Mouse (Mus musculus) T-helper 2 cell (primary cell): ENCODE results near the gene Frmd4a.

Source experiments
- in situ Hi-C: fragments of 300-600 bp; cut with MboI, MseI; formaldehyde crosslinking; loops from one replicate; pipeline ENCODE4 v1.15.1; 2025; ENCODE audit warnings: high pct_unique_total_duplicates

The Frmd4a gene

DNA sequence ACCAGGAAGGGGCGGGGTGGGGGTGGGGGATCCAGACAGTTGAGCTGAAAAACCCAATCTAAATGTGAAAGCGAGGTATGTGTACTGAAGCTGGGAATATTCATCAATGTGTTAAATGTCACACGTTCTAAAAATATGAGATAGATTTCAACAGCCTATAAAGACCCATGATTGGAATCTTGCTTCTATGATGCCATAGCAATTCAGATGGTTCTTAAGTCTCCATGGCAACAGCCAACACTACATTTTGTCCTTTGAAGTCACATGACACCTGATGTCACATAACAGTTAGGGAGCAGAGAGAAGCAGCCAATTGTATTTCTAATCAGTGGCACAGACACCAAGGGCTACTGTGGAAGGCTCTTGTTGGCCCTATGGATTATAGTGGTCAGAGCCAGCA lies 120.0 kb downstream of the Frmd4a start:
- in situ Hi-C loops: no loop called here

- in situ Hi-C loops: no loop called here
These were observed 124.9 kb downstream of the Frmd4a start for GRCm38 (mm10) chr2:4142221-4142950.

DNA sequence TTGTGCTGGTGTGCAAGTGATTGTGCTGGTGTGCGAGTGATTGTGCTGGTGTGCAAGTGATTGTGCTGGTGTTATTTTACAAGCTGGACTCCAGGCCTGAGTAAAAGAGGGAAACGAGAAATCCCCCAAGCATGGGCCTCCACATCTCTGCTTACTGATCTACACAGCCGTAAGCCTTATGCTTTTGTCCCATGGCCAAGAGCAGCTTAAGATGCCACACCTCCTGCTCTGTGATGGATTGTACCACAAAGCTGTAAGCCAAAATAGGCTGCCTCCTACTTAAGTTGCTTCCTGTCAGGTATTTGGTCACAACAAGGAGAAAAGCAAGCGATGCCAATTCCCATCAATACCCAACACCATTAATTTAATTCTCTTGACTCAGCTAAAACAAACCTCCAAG lies 126.9 kb downstream of the Frmd4a start:
- in situ Hi-C loops: no loop called here

GRCm38 (mm10) chr2:4152521-4153040 lies 135.1 kb downstream of the Frmd4a start:
- in situ Hi-C loops: no loop called here

DNA sequence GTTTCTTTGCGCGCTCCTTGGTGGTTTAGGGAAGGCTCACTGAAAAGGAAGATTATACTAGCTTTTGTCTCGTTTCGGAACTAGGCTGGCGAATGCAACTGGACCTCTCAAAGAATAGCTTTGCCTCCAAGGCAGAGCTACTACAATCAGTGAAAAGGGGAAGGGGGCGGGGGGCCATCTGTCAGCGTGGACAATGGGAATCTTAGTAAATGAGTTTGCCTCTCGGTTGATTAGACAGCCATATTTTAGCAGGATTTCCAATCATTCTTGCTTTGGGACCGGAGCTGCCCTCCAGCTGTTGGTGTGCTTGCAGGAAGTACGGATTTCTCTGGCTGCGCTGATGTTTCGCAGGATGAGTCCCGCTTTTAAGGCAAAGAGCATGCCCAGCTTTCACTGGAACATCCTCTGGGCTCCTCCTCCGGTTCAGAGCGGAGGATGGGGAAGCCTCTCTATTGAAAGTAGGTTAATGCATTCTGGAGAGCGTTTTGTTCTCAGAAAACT lies 135.7 kb downstream of the Frmd4a start:
- in situ Hi-C loops: no loop called here

- in situ Hi-C loops: no loop called here
These were observed 136.6 kb downstream of the Frmd4a start for GRCm38 (mm10) chr2:4154036-4154653.

GRCm38 (mm10) chr2:4154654-4155047 lies 137.1 kb downstream of the Frmd4a start:
- in situ Hi-C loops: no loop called here

- in situ Hi-C loops: no loop called here
These were observed 137.9 kb downstream of the Frmd4a start for GRCm38 (mm10) chr2:4155406-4155805.

DNA sequence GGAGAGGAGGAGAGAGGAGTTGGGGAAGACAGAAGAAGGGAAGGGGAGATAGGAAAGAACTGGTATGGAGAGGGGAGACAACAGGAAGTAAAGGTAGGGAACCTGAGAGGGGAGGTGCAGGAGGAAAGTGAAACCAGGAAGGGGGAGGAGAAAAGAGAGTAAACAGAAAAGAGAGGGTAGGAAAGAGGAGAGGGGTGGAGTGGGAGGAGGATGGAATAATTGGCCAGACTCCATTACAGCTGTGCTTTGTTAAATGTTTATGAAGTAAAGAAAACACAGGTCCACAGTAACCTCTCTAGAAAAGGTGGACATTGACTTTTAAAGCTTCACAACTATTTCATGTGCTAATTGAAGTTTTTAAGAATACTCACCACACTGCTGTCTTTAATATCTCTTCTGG lies 139.0 kb downstream of the Frmd4a start:
- in situ Hi-C loops: no loop called here

DNA sequence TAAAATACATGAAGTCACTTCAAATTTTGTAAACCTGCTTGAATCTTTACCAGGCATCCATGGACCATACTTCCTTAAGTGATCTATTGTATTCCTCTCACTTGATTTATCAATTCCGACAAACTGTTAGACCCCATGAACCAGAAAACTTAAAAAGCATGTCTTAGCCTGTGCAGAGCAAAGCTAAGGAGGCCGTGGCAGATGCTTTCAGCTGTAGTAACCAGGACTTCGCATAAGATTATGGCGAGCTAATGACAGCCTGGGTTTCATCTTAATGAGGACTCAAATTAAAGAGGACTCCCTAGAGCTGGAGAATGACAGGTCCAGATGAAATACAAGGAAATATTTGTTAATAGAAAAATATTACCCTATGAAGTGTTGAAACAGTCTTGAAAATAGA lies 139.9 kb downstream of the Frmd4a start:
- in situ Hi-C loops: no loop called here

DNA sequence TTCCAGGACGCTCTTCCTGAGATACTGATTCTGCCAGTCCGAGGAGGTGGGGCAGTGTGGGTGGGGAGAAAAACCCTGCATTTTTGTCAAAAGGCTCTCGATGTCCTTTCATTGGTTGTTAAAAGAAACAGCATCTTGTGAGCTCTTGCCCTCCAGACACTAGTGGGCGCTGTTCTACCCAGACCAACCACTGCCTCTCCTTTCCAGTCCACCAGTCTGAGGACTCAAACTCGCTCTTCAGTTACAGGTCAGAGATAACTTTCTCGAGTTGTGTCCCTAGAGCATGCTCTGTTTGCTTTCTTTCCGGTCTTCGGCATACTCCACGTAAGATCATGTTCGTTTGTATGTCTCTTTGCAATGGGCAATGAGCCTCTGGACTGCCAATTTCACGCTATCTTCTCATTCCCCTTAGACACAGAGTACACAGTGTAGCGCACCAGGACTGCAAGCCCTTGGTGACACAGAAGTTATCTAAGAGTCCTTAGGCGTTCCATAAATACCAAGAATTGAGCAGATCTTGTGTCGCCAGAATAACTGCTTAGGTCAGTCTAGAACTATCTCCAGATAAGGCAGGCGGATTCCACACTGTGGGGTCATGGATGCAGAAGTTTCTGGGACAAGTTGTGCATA lies 142.2 kb downstream of the Frmd4a start:
- in situ Hi-C loops: loop anchor here (10.0 kb wide), 1 partner anchor 205 kb away; no protein-coding TSS in a partner anchor

DNA sequence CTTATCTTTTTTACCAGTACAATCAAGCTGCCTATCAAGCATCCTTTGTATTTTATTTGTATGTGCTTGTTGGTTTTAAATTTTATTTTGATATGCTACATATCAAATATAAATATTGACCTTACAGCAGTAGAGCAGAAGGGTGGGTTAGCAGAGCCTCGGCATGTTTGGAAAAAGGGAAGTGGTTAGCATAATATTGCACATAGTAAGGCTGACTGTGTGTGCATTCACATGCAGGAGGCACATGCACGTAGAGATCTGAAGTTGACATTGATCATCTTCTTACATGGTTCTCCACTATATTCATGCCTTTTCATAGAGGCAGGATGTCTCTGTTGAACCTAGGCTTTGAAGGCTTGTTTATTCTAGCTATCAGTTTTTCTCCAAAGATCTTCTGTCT lies 148.7 kb downstream of the Frmd4a start:
- in situ Hi-C loops: loop anchor here (10.0 kb wide), 1 partner anchor 199 kb away; no protein-coding TSS in a partner anchor

DNA sequence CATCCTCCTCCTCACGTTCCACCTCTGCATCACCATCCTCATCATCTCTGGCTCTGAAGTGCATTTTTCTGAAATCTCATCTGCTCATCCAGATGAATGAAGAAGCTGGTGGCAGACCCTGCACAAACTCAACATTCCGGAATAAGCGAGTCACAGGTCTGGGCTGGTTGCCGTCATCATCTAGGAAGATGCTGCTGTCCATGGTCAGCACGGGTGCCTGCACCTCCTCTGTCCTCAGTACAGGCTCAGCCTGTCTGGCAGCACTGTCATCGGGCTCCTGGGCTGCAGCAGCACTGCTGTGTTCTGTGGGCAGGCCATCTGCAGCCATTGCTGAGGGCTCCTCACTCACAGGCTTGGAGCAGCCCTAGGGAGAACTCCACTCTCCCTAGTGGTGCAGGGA lies 149.6 kb downstream of the Frmd4a start:
- in situ Hi-C loops: loop anchor here (10.0 kb wide), 1 partner anchor 198 kb away; no protein-coding TSS in a partner anchor

DNA sequence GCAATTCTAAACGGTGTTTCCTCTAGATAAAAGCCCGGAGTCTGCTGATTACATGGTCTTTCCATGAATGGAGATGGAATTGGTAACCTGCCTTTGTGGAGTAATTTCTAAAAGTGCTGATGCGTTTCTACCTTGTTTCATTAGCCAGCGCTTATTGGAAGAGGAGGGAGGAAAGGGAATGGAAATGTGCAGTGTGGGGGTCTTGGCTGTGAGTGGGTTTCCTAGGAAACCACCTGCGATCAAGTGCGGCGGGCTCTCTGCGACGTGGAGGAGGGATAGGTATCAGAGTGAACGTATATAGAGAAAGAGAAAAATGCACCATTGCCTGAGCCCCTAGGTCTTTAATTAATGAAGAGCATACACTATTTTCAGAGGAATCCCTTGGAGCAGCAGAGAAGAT lies 152.2 kb downstream of the Frmd4a start:
- in situ Hi-C loops: loop anchor here (10.0 kb wide), 1 partner anchor 195 kb away; no protein-coding TSS in a partner anchor

DNA sequence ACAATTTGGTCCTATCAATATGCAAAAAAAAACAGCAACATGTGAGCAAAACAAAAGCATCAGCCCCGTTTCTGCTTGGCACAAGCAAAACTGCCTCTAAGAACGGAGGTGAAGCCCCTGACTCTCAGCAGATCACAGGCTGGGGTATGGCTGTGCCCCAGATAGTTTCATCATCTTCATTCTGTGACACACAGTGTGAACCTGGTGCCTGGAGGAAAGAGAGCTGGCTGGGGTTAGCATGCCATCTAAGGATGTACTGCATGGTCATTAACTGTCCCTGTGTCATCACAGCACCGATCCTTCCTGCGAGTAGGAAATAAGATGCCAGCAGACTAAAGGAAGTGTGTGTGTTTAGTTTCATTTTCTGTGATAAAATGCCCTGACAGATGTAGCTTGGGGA lies 152.7 kb downstream of the Frmd4a start:
- in situ Hi-C loops: no loop called here

GRCm38 (mm10) chr2:4184991-4185390 lies 167.5 kb downstream of the Frmd4a start:
- in situ Hi-C loops: no loop called here

DNA sequence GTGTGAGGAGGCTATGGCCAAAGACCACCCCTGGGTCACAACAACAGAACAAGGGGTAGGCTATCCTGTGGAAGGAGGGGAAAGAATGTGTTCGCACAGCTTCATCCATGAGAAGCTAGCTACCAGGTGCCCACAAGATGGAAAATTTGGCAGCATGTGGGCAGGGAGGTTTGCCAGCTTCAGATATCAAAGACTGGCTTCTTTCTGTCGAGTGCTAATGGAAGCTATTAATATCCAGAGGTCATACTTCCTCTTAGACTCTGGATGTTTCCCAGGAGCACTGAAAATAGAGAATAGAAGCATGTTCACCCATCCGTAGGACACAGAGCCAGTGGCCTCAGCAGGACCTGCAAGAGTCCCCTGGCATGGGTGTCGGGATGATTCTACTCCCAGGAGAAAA lies 170.0 kb downstream of the Frmd4a start:
- in situ Hi-C loops: no loop called here

DNA sequence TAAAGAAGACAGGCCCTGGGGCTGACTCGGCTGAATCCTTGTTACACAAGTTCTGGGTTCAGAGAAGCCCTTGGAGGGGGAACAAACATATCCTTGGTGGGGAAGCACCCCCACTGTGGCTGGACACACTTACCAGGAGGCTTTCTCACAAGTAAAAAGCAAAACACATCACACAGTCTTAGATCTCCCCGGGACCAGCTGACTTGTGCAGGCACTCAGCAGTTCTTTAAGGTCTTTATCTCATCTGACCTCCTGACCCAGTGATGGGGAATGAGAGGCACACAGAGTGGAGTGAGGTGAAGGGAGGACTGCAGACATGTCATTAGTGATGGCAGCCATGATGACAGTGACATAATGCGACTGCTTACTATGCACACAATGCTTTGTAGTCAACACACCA lies 170.8 kb downstream of the Frmd4a start:
- in situ Hi-C loops: no loop called here

- in situ Hi-C loops: no loop called here
These were observed 172.8 kb downstream of the Frmd4a start for GRCm38 (mm10) chr2:4190345-4190744.

DNA sequence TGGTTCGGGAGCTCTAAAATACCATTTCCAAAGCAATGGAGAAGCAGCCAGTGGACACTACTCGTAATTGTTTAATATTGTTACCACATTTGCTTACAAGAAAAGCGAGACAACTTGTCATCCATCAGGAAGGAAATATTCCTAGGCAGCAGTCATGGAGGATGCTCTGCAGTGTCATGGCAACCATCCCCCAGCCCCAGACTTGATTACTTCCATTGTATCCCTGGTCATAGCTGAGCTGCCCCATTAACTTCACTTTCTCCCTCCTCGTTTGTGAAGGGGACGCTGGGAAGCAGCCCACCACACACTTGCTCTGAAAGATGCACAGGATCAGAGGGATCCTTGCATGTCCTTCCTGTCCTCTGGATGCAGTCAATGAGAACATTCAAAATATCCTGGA lies 173.5 kb downstream of the Frmd4a start:
- in situ Hi-C loops: no loop called here

DNA sequence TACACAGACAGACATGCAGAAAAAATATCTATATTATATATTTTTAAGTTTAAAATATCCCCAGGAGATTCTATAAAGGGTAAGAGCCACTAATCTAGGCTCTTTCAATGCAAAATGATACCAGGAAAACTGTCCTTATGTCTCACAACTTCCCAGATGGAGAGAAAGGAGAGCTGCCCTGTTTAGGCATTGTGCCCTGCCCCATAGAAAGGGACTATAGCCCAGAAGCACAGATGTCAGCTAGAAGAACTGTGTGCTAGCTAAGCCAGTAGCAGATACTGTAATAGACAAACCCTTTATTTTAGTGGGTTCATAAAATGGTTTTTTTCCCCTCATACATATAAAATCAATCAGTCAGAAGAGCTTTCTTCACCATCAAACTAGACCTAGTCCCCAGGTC lies 175.7 kb downstream of the Frmd4a start:
- in situ Hi-C loops: no loop called here

- in situ Hi-C loops: no loop called here
These were observed 177.0 kb downstream of the Frmd4a start for GRCm38 (mm10) chr2:4194324-4195014.
